Mouse (Mus musculus) layer of hippocampus, adult 11-12 months (tissue): Measurements from ENCODE around the gene Fhl3.
"Not testable (repeated sequence)": the region's sequence is repeated elsewhere in the genome, so short reads cannot be mapped to it uniquely, and the experiment has no call there.

ENCODE experiments used
- DNase-seq: peaks from one replicate; pipeline ENCODE4 v3.0.0; 2022; ENCODE audit warnings: low spot score

Gene Fhl3

GRCm38 (mm10) chr4:124683474-124683873, 17.0 kb upstream of the Fhl3 start:
- DNase-seq = no peak

- no peak for DNase-seq
Measured at GRCm38 (mm10) chr4:124685004-124685403, 15.5 kb upstream of the Fhl3 start.

- no peak for DNase-seq
Measured at GRCm38 (mm10) chr4:124685453-124685852, 15.0 kb upstream of the Fhl3 start.

- DNase-seq = no peak
Measured at GRCm38 (mm10) chr4:124685897-124686402, 14.6 kb upstream of the Fhl3 start.

- DNase-seq = no peak
Measured at GRCm38 (mm10) chr4:124691455-124691854, 9.0 kb upstream of the Fhl3 start.

- DNase-seq = no peak
Measured at GRCm38 (mm10) chr4:124692416-124692861, 8.1 kb upstream of the Fhl3 start.

GRCm38 (mm10) chr4:124693135-124693894, 7.2 kb upstream of the Fhl3 start, which contains the start of gene Utp11:
TSS of gene Utp11 (minus strand) at chr4:124693600.
- DNase-seq = peak; percentile 89

GRCm38 (mm10) chr4:124694572-124694971, 5.9 kb upstream of the Fhl3 start:
- DNase-seq = no peak

- DNase-seq = no peak
Measured at GRCm38 (mm10) chr4:124695786-124696516, 4.5 kb upstream of the Fhl3 start.

- no peak for DNase-seq
Measured at GRCm38 (mm10) chr4:124699791-124700190, 710 bp upstream of the Fhl3 start.

GRCm38 (mm10) chr4:124701052-124701845, 748 bp downstream of the Fhl3 start:
- DNase-seq = no peak

GRCm38 (mm10) chr4:124701916-124702315, 1.4 kb downstream of the Fhl3 start:
- no peak for DNase-seq

GRCm38 (mm10) chr4:124703406-124703805, 2.9 kb downstream of the Fhl3 start:
- no peak for DNase-seq

- no peak for DNase-seq
Measured at GRCm38 (mm10) chr4:124703881-124704796, 3.6 kb downstream of the Fhl3 start.

- DNase-seq = no peak
Measured at GRCm38 (mm10) chr4:124704797-124705474, 4.4 kb downstream of the Fhl3 start.

GRCm38 (mm10) chr4:124705661-124706269, 5.3 kb downstream of the Fhl3 start:
- DNase-seq = no peak

GRCm38 (mm10) chr4:124707381-124708199, 7.1 kb downstream of the Fhl3 start:
- not testable (repeated sequence) for DNase-seq

- DNase-seq = not testable (repeated sequence)
Measured at GRCm38 (mm10) chr4:124708200-124708517, 7.7 kb downstream of the Fhl3 start.
